Mouse (Mus musculus) central nervous system, embryonic 18 days (tissue): Measurements from ENCODE around the gene Ntpcr. TPM values are rescaled to one million over a fixed set of nuclear protein-coding genes. Genes with fewer than 3 reads are reported as not detected.

Experiments used
- polyA plus RNA-seq: library from polyadenylated mRNA; depleted of rRNA; stranded (reverse); fragments of >200 nt; gene quantifications from 2 replicates; pipeline ENCODE4 v1.2.3, GENCODE M21; 2012; rRNA removed

Ntpcr gene
- 33.4 and 36.4 TPM in 2 replicates for polyA plus RNA-seq

DNA sequence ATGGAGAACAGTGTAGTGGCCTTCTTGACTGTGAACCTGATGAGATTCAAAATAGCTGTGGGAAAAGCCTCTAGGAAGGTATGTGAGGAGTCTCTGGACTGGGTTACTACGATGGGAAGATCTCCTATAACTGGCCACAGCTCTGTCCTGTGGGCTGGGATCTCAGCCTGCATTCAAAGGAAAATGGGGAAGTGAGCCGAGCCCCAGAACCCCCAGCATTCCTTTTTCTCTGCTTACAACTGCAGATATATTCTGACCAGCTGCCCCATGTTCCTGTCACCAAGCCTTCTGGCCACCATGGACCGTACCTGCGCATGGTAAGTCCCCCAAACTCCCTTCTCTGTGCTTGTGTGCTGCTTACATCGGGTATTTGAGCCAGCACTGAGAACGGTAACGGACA, at the start of gene Ntpcr:
Ntpcr (plus strand) TSS at position 218 of the 400 bp plus-strand sequence.

Other genes starting within 250 kb of the Ntpcr start
- 26.6 and 28.4 TPM in 2 replicates for gene Sipa1l2, start 160.2 kb upstream of the Ntpcr start, polyA plus RNA-seq
- gene Map10, start 60.1 kb upstream of the Ntpcr start, polyA plus RNA-seq, result 4.5 and 5.0 TPM in 2 replicates
- 14.5 and 16.1 TPM in 2 replicates for gene Pcnx2, start 168.4 kb downstream of the Ntpcr start, polyA plus RNA-seq
- gene Map3k21, start 180.5 kb downstream of the Ntpcr start, polyA plus RNA-seq, result 1.5 and 1.6 TPM in 2 replicates